Mouse (Mus musculus) kidney, embryonic 14.5 days (tissue): ENCODE results near the gene Ank3. TPM values are rescaled to one million over a fixed set of nuclear protein-coding genes. Genes with fewer than 3 reads are reported as not detected.

Source experiments
- ATAC-seq: fragments of 200-750 bp; cut with Nextera tagmentation; 2 replicates; pipeline ENCODE4 v1.8.0; 2017; ENCODE audit warnings: moderate number of reproducible peaks, mild to moderate bottlenecking, moderate TSS enrichment, moderate library complexity; ENCODE audit not compliant: low FRiP score, low TSS enrichment
- H3K27ac ChIP-seq: fragments of 300-500 bp; sonication (generic); 2 replicates; pipeline ENCODE4 v1.5.1; 2014; ENCODE audit warnings: low read depth, mild to moderate bottlenecking, low read length, moderate library complexity, mixed read lengths
- H3K27me3 ChIP-seq: fragments of 300-500 bp; sonication (generic); 2 replicates; pipeline ENCODE4 v1.6.1; 2014; ENCODE audit warnings: mild to moderate bottlenecking, low read length; ENCODE audit not compliant: control insufficient read depth, insufficient read depth
- H3K36me3 ChIP-seq: fragments of 300-500 bp; sonication (generic); 2 replicates; pipeline ENCODE4 v1.6.1; 2014; ENCODE audit warnings: low read length, mixed read lengths; ENCODE audit not compliant: control insufficient read depth, insufficient read depth
- H3K4me1 ChIP-seq: fragments of 300-500 bp; sonication (generic); 2 replicates; pipeline ENCODE4 v1.6.1; 2014; ENCODE audit warnings: low read length, mixed read lengths; ENCODE audit not compliant: control insufficient read depth, insufficient read depth
- H3K4me2 ChIP-seq: fragments of 300-500 bp; sonication (generic); replicated peaks from 2 replicates; pipeline ENCODE4 v1.6.1; 2014; ENCODE audit warnings: low read depth, mild to moderate bottlenecking, low read length
- H3K4me3 ChIP-seq: fragments of 300-500 bp; sonication (generic); 2 replicates; pipeline ENCODE4 v1.5.1; 2014; ENCODE audit warnings: mild to moderate bottlenecking, low read length
- H3K9ac ChIP-seq: fragments of 300-500 bp; sonication (generic); 2 replicates; pipeline ENCODE4 v1.6.1; 2014; ENCODE audit warnings: low read depth, mild to moderate bottlenecking, low read length, moderate library complexity
- H3K9me3 ChIP-seq: fragments of 300-500 bp; sonication (generic); 2 replicates; pipeline ENCODE4 v1.6.1; 2016; ENCODE audit warnings: low read length; ENCODE audit not compliant: control insufficient read depth
- WGBS: fragments of 180-500 bp; shearing (Covaris S2); extraction: QIAGEN DNeasy Blood & Tissue Kit; methylation state at CpG from one replicate; pipeline ENCODE4 v1.1.7; 2014; 5-methylcytosine and 5-hydroxymethylcytosine counted together
- polyA plus RNA-seq: library from polyadenylated mRNA; unstranded; fragments of >200 nt; fragmentation: Nextera tagmentation; extraction: Ambion mirVana; gene quantifications from 2 replicates; pipeline ENCODE4 v1.2.1, GENCODE M21; 2014

Gene Ank3
- polyA plus RNA-seq, 1 experiment from 2014 or later: 48.9 TPM

GRCm38 (mm10) chr10:69917711-69918110 lies 519.1 kb downstream of the Ank3 start:
- Histone ChIP-seq H3K36me3 (no peaks in the 10 kb centered on the region), H3K27ac (no peak overlapping the region), H3K9me3 (no peaks in the 10 kb centered on the region), H3K9ac (no peak overlapping the region), H3K27me3 (no peaks in the 10 kb centered on the region), H3K4me3 (no peak overlapping the region), H3K4me1 (no peaks in the 10 kb centered on the region), H3K4me2 (no peak overlapping the region)
- no peak for ATAC-seq
- 86% methylated on average over 5 of the region's 5 CpGs for WGBS

- ATAC-seq: no peak
- Histone ChIP-seq H3K9me3 (no peaks in the 10 kb centered on the region), H3K4me2 (no peak overlapping the region), H3K9ac (no peak overlapping the region), H3K36me3 (no peaks in the 10 kb centered on the region), H3K27ac (no peak overlapping the region), H3K27me3 (no peaks in the 10 kb centered on the region), H3K4me1 (no peaks in the 10 kb centered on the region), H3K4me3 (no peak overlapping the region)
- 94% methylated on average over 6 of the region's 6 CpGs for WGBS
These were observed 520.0 kb downstream of the Ank3 start for GRCm38 (mm10) chr10:69918461-69919151.

GRCm38 (mm10) chr10:69919152-69919492 lies 520.5 kb downstream of the Ank3 start:
- H3K9ac ChIP-seq: no peak overlapping the region
- 84% methylated on average over 5 of the region's 5 CpGs for WGBS
- no peaks in the 10 kb centered on the region for H3K9me3 ChIP-seq
- no peak overlapping the region for H3K27ac ChIP-seq
- ATAC-seq: no peak
- H3K27me3 ChIP-seq: no peaks in the 10 kb centered on the region
- H3K4me2 ChIP-seq: no peak overlapping the region
- H3K4me1 ChIP-seq: no peaks in the 10 kb centered on the region
- no peaks in the 10 kb centered on the region for H3K36me3 ChIP-seq
- H3K4me3 ChIP-seq: no peak overlapping the region

GRCm38 (mm10) chr10:69919746-69920145 lies 521.2 kb downstream of the Ank3 start:
- H3K4me2 ChIP-seq: no peak overlapping the region
- H3K27me3 ChIP-seq: no peaks in the 10 kb centered on the region

GRCm38 (mm10) chr10:69922076-69922475 lies 523.5 kb downstream of the Ank3 start:
- no peak overlapping the region for H3K9ac ChIP-seq
- no peaks in the 10 kb centered on the region for H3K9me3 ChIP-seq
- no peaks in the 10 kb centered on the region for H3K27me3 ChIP-seq
- WGBS: 79% methylated on average over 5 of the region's 5 CpGs
- ATAC-seq: no peak
- no peak overlapping the region for H3K4me2 ChIP-seq
- H3K27ac ChIP-seq: no peak overlapping the region
- H3K4me1 ChIP-seq: peaks cover 12% of the 10 kb centered on the region
- no peak overlapping the region for H3K4me3 ChIP-seq
- no peaks in the 10 kb centered on the region for H3K36me3 ChIP-seq

More at GRCm38 (mm10) chr10:69919746-69920145, 521.2 kb downstream of the Ank3 start:
- no peak for ATAC-seq
- no peaks in the 10 kb centered on the region for H3K4me1 ChIP-seq
- no peak overlapping the region for H3K27ac ChIP-seq
- no peaks in the 10 kb centered on the region for H3K36me3 ChIP-seq
- H3K4me3 ChIP-seq: no peak overlapping the region
- no peak overlapping the region for H3K9ac ChIP-seq
- H3K9me3 ChIP-seq: no peaks in the 10 kb centered on the region
- 81% methylated on average over 7 of the region's 7 CpGs for WGBS

- Histone ChIP-seq H3K27me3 (no peaks in the 10 kb centered on the region), H3K4me1 (peaks cover 22% of the 10 kb centered on the region), H3K36me3 (no peaks in the 10 kb centered on the region), H3K9me3 (no peaks in the 10 kb centered on the region), H3K27ac (no peak overlapping the region), H3K4me2 (peak overlapping the region; percentile 63; the same call in 1 of the 2 replicates), H3K9ac (no peak overlapping the region), H3K4me3 (no peak overlapping the region)
- WGBS: 11% methylated on average over 8 of the region's 8 CpGs
- peak; percentile 28; the same call in 1 of the 2 replicates for ATAC-seq
These were observed 525.2 kb downstream of the Ank3 start for GRCm38 (mm10) chr10:69923801-69924200.

- WGBS: 6% methylated on average over 11 of the region's 11 CpGs
- H3K9me3 ChIP-seq: no peaks in the 10 kb centered on the region
- no peak overlapping the region for H3K27ac ChIP-seq
- H3K27me3 ChIP-seq: no peaks in the 10 kb centered on the region
- no peaks in the 10 kb centered on the region for H3K36me3 ChIP-seq
- H3K9ac ChIP-seq: no peak overlapping the region
- peak; percentile 46 for ATAC-seq
- H3K4me2 ChIP-seq: peak overlapping the region; percentile 63
- H3K4me3 ChIP-seq: peak overlapping the region; percentile 38
- peaks cover 22% of the 10 kb centered on the region for H3K4me1 ChIP-seq
These were observed 525.7 kb downstream of the Ank3 start for GRCm38 (mm10) chr10:69924321-69924720.

- Histone ChIP-seq H3K27me3 (no peaks in the 10 kb centered on the region), H3K36me3 (no peaks in the 10 kb centered on the region), H3K4me3 (peak overlapping the region; percentile 38), H3K27ac (peak overlapping the region; percentile 90), H3K9me3 (no peaks in the 10 kb centered on the region), H3K9ac (no peak overlapping the region), H3K4me2 (peak overlapping the region; percentile 63), H3K4me1 (peaks cover 22% of the 10 kb centered on the region)
- WGBS: 2% methylated on average over 14 of the region's 14 CpGs
- peak; percentile 47 for ATAC-seq
These were observed 526.3 kb downstream of the Ank3 start for GRCm38 (mm10) chr10:69924845-69925244.

- Histone ChIP-seq H3K9me3 (no peaks in the 10 kb centered on the region), H3K27me3 (no peaks in the 10 kb centered on the region), H3K27ac (peak overlapping the region; percentile 90), H3K4me1 (peaks cover 22% of the 10 kb centered on the region), H3K4me2 (peak overlapping the region; percentile 63), H3K4me3 (peak overlapping the region; percentile 38), H3K36me3 (no peaks in the 10 kb centered on the region), H3K9ac (peak overlapping the region; percentile 49; the same call in 1 of the 2 replicates)
- peak; percentile 88 for ATAC-seq
- 1% methylated on average over 19 of the region's 19 CpGs for WGBS
These were observed 526.9 kb downstream of the Ank3 start for GRCm38 (mm10) chr10:69925285-69926157.
